ENCODE assay signal across 8 mouse cellular contexts in the genomic region with DNA sequence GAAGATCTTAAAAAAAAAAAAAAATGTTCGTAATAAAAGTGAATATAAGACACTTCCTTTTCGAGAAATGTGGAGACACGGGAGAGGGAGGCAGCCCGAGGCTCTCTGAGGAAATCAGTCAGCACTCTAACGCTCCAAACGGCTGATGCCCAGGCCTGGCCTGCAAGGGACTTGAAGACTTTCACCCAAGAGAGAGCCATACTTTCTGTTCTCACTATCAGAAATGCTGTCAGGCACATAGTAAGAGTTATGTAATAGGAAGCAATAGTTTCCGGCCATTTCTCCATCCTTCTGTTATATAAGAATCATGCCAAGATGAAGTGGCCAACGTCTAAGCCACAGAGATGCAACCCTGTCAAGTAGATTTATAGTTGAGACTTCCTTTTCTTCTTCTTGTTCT.
"Had no signal": no experiment of that assay in that cellular context is flagged by ENCODE, and none has a peak within 500 bp of the region (broad histone marks: within the 10 kb centered on the region; RNA-seq: fewer than 3 reads in every experiment).

No protein-coding gene starts in this region.

- ATAC-seq: midbrain, embryonic 16.5 days had no signal

- DNase-seq: kidney, adult 11 months; kidney, adult 9 months; kidney, postnatal 4 days; lung, adult 18-20 months; right cerebral cortex, adult 18-20 months; right cerebral cortex, postnatal 25 days; thymus, postnatal 36 days had no signal
